Mouse (Mus musculus) CD8-positive naive resting alpha-beta T cell, adult 57 days (primary cell): ENCODE results near the gene Abhd13. TPM values are rescaled to one million over a fixed set of nuclear protein-coding genes. Genes with fewer than 3 reads are reported as not detected.

Experiments
- total RNA-seq: library from RNA; stranded (reverse); gene quantifications from one replicate; pipeline ENCODE4 v1.2.4, GENCODE M21; 2023

The Abhd13 gene
- total RNA-seq, result 15.2 TPM

GRCm38 (mm10) chr8:9977573-9978314, at the start of gene Abhd13, which contains the start of gene Lig4:
Abhd13 (plus strand) TSS chr8:9977707.
Lig4 (minus strand) TSS chr8:9977686.

DNA sequence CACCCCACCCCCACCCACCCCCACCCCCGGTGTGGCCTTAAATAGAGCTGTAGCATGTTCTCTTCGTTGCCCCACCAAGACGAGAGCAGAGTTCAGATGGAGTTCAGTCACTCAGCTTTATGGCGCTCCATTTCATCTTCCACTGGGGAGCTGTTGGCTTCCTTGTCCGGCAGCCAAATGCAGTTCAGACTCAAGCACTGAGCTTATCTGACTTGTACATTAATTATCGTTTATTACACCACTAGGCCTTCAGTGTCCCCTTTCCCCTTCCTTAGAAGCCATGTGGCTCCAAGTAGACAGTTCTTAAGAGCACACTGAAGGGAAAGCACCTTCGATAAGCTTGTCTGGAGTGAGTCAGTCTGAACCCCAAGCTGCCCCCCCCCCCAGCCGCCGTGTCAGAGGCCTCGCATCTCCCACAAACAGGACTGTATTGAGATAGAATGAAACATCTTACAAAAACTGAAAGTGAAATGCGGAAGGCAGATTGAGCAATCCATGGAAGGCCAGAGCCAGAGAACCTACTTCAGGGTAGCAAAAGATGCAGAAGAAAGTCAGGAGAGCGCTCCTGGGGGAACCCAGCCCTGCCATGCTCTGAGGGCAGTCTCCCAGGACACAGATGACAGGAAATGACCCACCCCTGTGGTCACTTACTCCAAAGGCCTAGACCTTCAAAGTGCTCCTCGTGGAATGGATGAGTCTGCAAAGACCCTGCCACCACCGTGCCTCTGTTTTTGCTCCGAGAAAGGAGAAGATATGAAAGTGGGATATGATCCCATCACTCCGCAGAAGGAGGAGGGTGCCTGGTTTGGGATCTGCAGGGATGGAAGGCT, 28.9 kb downstream of the Abhd13 start, which contains the start of gene Tnfsf13b:
Gene Tnfsf13b, plus strand, starts transcription at position 312 of the 830 bp plus-strand sequence.

Other genes with a start within 250 kb of the Abhd13 start
- not detected for gene Fam155a, start 206.5 kb upstream of the Abhd13 start, total RNA-seq
- gene Gm10217, start 113.5 kb upstream of the Abhd13 start, total RNA-seq, result not detected
- gene Lig4, start within 50 bp of the Abhd13 start, total RNA-seq, result 2.7 TPM
- gene Tnfsf13b, start 28.8 kb downstream of the Abhd13 start, total RNA-seq, result 2.0 TPM
- gene Myo16, start 176.2 kb downstream of the Abhd13 start, total RNA-seq, result not detected